Mouse (Mus musculus): ENCODE data around the gene Fam20a.

Gene Fam20a

GRCm38 (mm10) chr11:109721781-109722446 is at the start of gene Fam20a:
TSS of gene Fam20a (minus strand) at chr11:109722279.
- in situ Hi-C loops (cut with MseI, MboI): no loop called here

GRCm38 (mm10) chr11:109771381-109771780 is 49.3 kb upstream of the Fam20a start:
- in situ Hi-C loops (cut with MseI, MboI): no loop called here

- in situ Hi-C loops (cut with MseI, MboI): no loop called here
Measured at GRCm38 (mm10) chr11:109770185-109770584, 48.1 kb upstream of the Fam20a start.

GRCm38 (mm10) chr11:109769091-109769490 is 47.0 kb upstream of the Fam20a start:
- in situ Hi-C loops (cut with MseI, MboI): no loop called here

GRCm38 (mm10) chr11:109760063-109760462 is 38.0 kb upstream of the Fam20a start:
- in situ Hi-C loops (cut with MseI, MboI): no loop called here

- in situ Hi-C loops (cut with MseI, MboI): no loop called here
Measured at GRCm38 (mm10) chr11:109758616-109759215, 36.6 kb upstream of the Fam20a start.

GRCm38 (mm10) chr11:109754105-109754602 is 32.1 kb upstream of the Fam20a start:
- in situ Hi-C loops (cut with MseI, MboI): no loop called here

- in situ Hi-C loops (cut with MseI, MboI): no loop called here
Measured at GRCm38 (mm10) chr11:109751636-109752603, 29.8 kb upstream of the Fam20a start.

- in situ Hi-C loops (cut with MseI, MboI): no loop called here
Measured at GRCm38 (mm10) chr11:109745210-109745609, 23.1 kb upstream of the Fam20a start.

GRCm38 (mm10) chr11:109737967-109738366 is 15.9 kb upstream of the Fam20a start:
- in situ Hi-C loops (cut with MseI, MboI): no loop called here

- in situ Hi-C loops (cut with MseI, MboI): no loop called here
Measured at GRCm38 (mm10) chr11:109736406-109736805, 14.3 kb upstream of the Fam20a start.

- in situ Hi-C loops (cut with MseI, MboI): no loop called here
Measured at GRCm38 (mm10) chr11:109734341-109734740, 12.3 kb upstream of the Fam20a start.

GRCm38 (mm10) chr11:109732726-109733438 is 10.8 kb upstream of the Fam20a start:
- in situ Hi-C loops (cut with MseI, MboI): no loop called here

GRCm38 (mm10) chr11:109728371-109728770 is 6.3 kb upstream of the Fam20a start:
- in situ Hi-C loops (cut with MseI, MboI): no loop called here

- in situ Hi-C loops (cut with MseI, MboI): no loop called here
Measured at GRCm38 (mm10) chr11:109722711-109723110, 632 bp upstream of the Fam20a start.

GRCm38 (mm10) chr11:109721320-109721780 is 729 bp downstream of the Fam20a start:
- in situ Hi-C loops (cut with MseI, MboI): no loop called here

GRCm38 (mm10) chr11:109720809-109721319 is 1.2 kb downstream of the Fam20a start:
- in situ Hi-C loops (cut with MseI, MboI): no loop called here

GRCm38 (mm10) chr11:109719399-109719798 is 2.7 kb downstream of the Fam20a start:
- in situ Hi-C loops (cut with MseI, MboI): no loop called here

- in situ Hi-C loops (cut with MseI, MboI): no loop called here
Measured at GRCm38 (mm10) chr11:109717966-109718895, 3.8 kb downstream of the Fam20a start.

- in situ Hi-C loops (cut with MseI, MboI): no loop called here
Measured at GRCm38 (mm10) chr11:109717448-109717847, 4.6 kb downstream of the Fam20a start.
